Mouse (Mus musculus): ENCODE measurements at regions not wholly inside any gene's neighbourhood (a gene's known extent, or its start where the extent isn't known, plus 50 kb on each side); places are given as distances from the start of the nearest gene placed in this dataset.
A peak's percentile ranks its signal among the peaks of the same experiment; 100 is the strongest.
"Not testable (repeated sequence)": the region's sequence is repeated elsewhere in the genome, so short reads cannot be mapped to it uniquely, and the experiment has no call there.

GRCm38 (mm10) chr10:118049330-118049729 is 92.3 kb upstream of the Mdm1 start:
- peak; percentile 17; the same call in 1 of the 2 replicates for ATAC-seq (ENCODE audit: insufficient read depth, low FRiP score)
- Histone ChIP-seq H3K36me3 (ENCODE audit: control insufficient read depth, insufficient read depth, low read length) (no peaks in the 10 kb centered on the region), H3K4me1 (ENCODE audit: control insufficient read depth, insufficient read depth, low read length) (no peaks in the 10 kb centered on the region), H3K4me3 (replicated peaks; ENCODE audit: low read length) (no peak overlapping the region), H3K9me3 (replicated peaks; ENCODE audit: control insufficient read depth, low read length) (no peaks in the 10 kb centered on the region), H3K27me3 (ENCODE audit: control insufficient read depth, insufficient read depth, low read length) (no peaks in the 10 kb centered on the region), H3K4me2 (ENCODE audit: low read depth, low read length) (no peak overlapping the region), H3K27ac (ENCODE audit: low read length) (no peak overlapping the region), H3K9ac (ENCODE audit: low read length) (no peak overlapping the region)
- WGBS = 78% methylated on average over 10 of the region's 10 CpGs

- Histone ChIP-seq H3K4me3 (replicated peaks; ENCODE audit: low read length) (no peak overlapping the region), H3K4me1 (ENCODE audit: control insufficient read depth, insufficient read depth, low read length) (no peaks in the 10 kb centered on the region), H3K4me2 (ENCODE audit: low read depth, low read length) (no peak overlapping the region), H3K9ac (ENCODE audit: low read length) (no peak overlapping the region), H3K27me3 (ENCODE audit: control insufficient read depth, insufficient read depth, low read length) (no peaks in the 10 kb centered on the region), H3K36me3 (ENCODE audit: control insufficient read depth, insufficient read depth, low read length) (no peaks in the 10 kb centered on the region), H3K27ac (ENCODE audit: low read length) (no peak overlapping the region), H3K9me3 (replicated peaks; ENCODE audit: control insufficient read depth, low read length) (no peaks in the 10 kb centered on the region)
- 63% methylated on average over 5 of the region's 5 CpGs for WGBS
- no peak for ATAC-seq (ENCODE audit: insufficient read depth, low FRiP score)
Measured at GRCm38 (mm10) chr10:118050152-118050641, 91.4 kb upstream of the Mdm1 start.

- WGBS = 73% methylated on average over 11 of the region's 11 CpGs
- Histone ChIP-seq H3K27me3 (ENCODE audit: control insufficient read depth, insufficient read depth, low read length) (no peaks in the 10 kb centered on the region), H3K9me3 (replicated peaks; ENCODE audit: control insufficient read depth, low read length) (no peaks in the 10 kb centered on the region), H3K4me2 (ENCODE audit: low read depth, low read length) (no peak overlapping the region), H3K27ac (ENCODE audit: low read length) (no peak overlapping the region), H3K9ac (ENCODE audit: low read length) (no peak overlapping the region), H3K4me3 (replicated peaks; ENCODE audit: low read length) (no peak overlapping the region), H3K4me1 (ENCODE audit: control insufficient read depth, insufficient read depth, low read length) (no peaks in the 10 kb centered on the region), H3K36me3 (ENCODE audit: control insufficient read depth, insufficient read depth, low read length) (no peaks in the 10 kb centered on the region)
- no peak for ATAC-seq (ENCODE audit: insufficient read depth, low FRiP score)
Measured at GRCm38 (mm10) chr10:118052042-118052441, 89.6 kb upstream of the Mdm1 start.

- WGBS = 84% methylated on average over 12 of the region's 12 CpGs
Measured at GRCm38 (mm10) chr10:118052477-118052876, 89.1 kb upstream of the Mdm1 start.

GRCm38 (mm10) chr10:118053037-118053436 is 88.6 kb upstream of the Mdm1 start:
- Histone ChIP-seq H3K9me3 (replicated peaks; ENCODE audit: control insufficient read depth, low read length) (no peaks in the 10 kb centered on the region), H3K4me2 (ENCODE audit: low read depth, low read length) (no peak overlapping the region), H3K27me3 (ENCODE audit: control insufficient read depth, insufficient read depth, low read length) (no peaks in the 10 kb centered on the region), H3K36me3 (ENCODE audit: control insufficient read depth, insufficient read depth, low read length) (no peaks in the 10 kb centered on the region), H3K4me3 (replicated peaks; ENCODE audit: low read length) (no peak overlapping the region), H3K9ac (ENCODE audit: low read length) (no peak overlapping the region), H3K4me1 (ENCODE audit: control insufficient read depth, insufficient read depth, low read length) (no peaks in the 10 kb centered on the region), H3K27ac (ENCODE audit: low read length) (no peak overlapping the region)
- 88% methylated on average over 5 of the region's 5 CpGs for WGBS
- ATAC-seq (ENCODE audit: insufficient read depth, low FRiP score) = no peak

More at GRCm38 (mm10) chr10:118052477-118052876, 89.1 kb upstream of the Mdm1 start:
- H3K27me3 ChIP-seq (ENCODE audit: control insufficient read depth, insufficient read depth, low read length) = no peaks in the 10 kb centered on the region
- H3K27ac ChIP-seq (ENCODE audit: low read length) = no peak overlapping the region
- no peak overlapping the region for H3K4me3 ChIP-seq (replicated peaks; ENCODE audit: low read length)
- no peaks in the 10 kb centered on the region for H3K9me3 ChIP-seq (replicated peaks; ENCODE audit: control insufficient read depth, low read length)
- no peak overlapping the region for H3K4me2 ChIP-seq (ENCODE audit: low read depth, low read length)
- H3K36me3 ChIP-seq (ENCODE audit: control insufficient read depth, insufficient read depth, low read length) = no peaks in the 10 kb centered on the region
- H3K9ac ChIP-seq (ENCODE audit: low read length) = no peak overlapping the region
- no peaks in the 10 kb centered on the region for H3K4me1 ChIP-seq (ENCODE audit: control insufficient read depth, insufficient read depth, low read length)
- no peak for ATAC-seq (ENCODE audit: insufficient read depth, low FRiP score)

GRCm38 (mm10) chr10:118056789-118057271 is 84.8 kb upstream of the Mdm1 start:
- H3K9me3 ChIP-seq (replicated peaks; ENCODE audit: control insufficient read depth, low read length) = no peaks in the 10 kb centered on the region
- no peaks in the 10 kb centered on the region for H3K27me3 ChIP-seq (ENCODE audit: control insufficient read depth, insufficient read depth, low read length)
- no peak overlapping the region for H3K27ac ChIP-seq (ENCODE audit: low read length)
- H3K36me3 ChIP-seq (ENCODE audit: control insufficient read depth, insufficient read depth, low read length) = no peaks in the 10 kb centered on the region
- no peak overlapping the region for H3K4me3 ChIP-seq (replicated peaks; ENCODE audit: low read length)
- ATAC-seq (ENCODE audit: insufficient read depth, low FRiP score) = no peak
- no peak overlapping the region for H3K4me2 ChIP-seq (ENCODE audit: low read depth, low read length)
- WGBS = 29% methylated on average over 9 of the region's 9 CpGs
- no peaks in the 10 kb centered on the region for H3K4me1 ChIP-seq (ENCODE audit: control insufficient read depth, insufficient read depth, low read length)
- H3K9ac ChIP-seq (ENCODE audit: low read length) = no peak overlapping the region

- WGBS = 72% methylated on average over 3 of the region's 3 CpGs
- Histone ChIP-seq H3K4me2 (ENCODE audit: low read depth, low read length) (no peak overlapping the region), H3K27ac (ENCODE audit: low read length) (no peak overlapping the region), H3K36me3 (ENCODE audit: control insufficient read depth, insufficient read depth, low read length) (no peaks in the 10 kb centered on the region), H3K9me3 (replicated peaks; ENCODE audit: control insufficient read depth, low read length) (no peaks in the 10 kb centered on the region), H3K27me3 (ENCODE audit: control insufficient read depth, insufficient read depth, low read length) (no peaks in the 10 kb centered on the region), H3K4me3 (replicated peaks; ENCODE audit: low read length) (no peak overlapping the region), H3K4me1 (ENCODE audit: control insufficient read depth, insufficient read depth, low read length) (no peaks in the 10 kb centered on the region), H3K9ac (ENCODE audit: low read length) (no peak overlapping the region)
- ATAC-seq (ENCODE audit: insufficient read depth, low FRiP score) = no peak
Measured at GRCm38 (mm10) chr10:118057516-118057915, 84.1 kb upstream of the Mdm1 start.

- no peaks in the 10 kb centered on the region for H3K9me3 ChIP-seq (replicated peaks; ENCODE audit: control insufficient read depth, low read length)
- H3K36me3 ChIP-seq (ENCODE audit: control insufficient read depth, insufficient read depth, low read length) = no peaks in the 10 kb centered on the region
- no peak overlapping the region for H3K4me3 ChIP-seq (replicated peaks; ENCODE audit: low read length)
- H3K27me3 ChIP-seq (ENCODE audit: control insufficient read depth, insufficient read depth, low read length) = no peaks in the 10 kb centered on the region
- WGBS = 66% methylated on average over 7 of the region's 7 CpGs
- no peak overlapping the region for H3K9ac ChIP-seq (ENCODE audit: low read length)
- no peak for ATAC-seq (ENCODE audit: insufficient read depth, low FRiP score)
- no peak overlapping the region for H3K27ac ChIP-seq (ENCODE audit: low read length)
- no peaks in the 10 kb centered on the region for H3K4me1 ChIP-seq (ENCODE audit: control insufficient read depth, insufficient read depth, low read length)
- H3K4me2 ChIP-seq (ENCODE audit: low read depth, low read length) = no peak overlapping the region
Measured at GRCm38 (mm10) chr10:118064816-118065216, 76.8 kb upstream of the Mdm1 start.

- not testable (repeated sequence) for H3K9me3 ChIP-seq (replicated peaks; ENCODE audit: control insufficient read depth, low read length); H3K4me1 ChIP-seq (ENCODE audit: control insufficient read depth, insufficient read depth, low read length); H3K4me3 ChIP-seq (replicated peaks; ENCODE audit: low read length); ATAC-seq (ENCODE audit: insufficient read depth, low FRiP score); H3K27me3 ChIP-seq (ENCODE audit: control insufficient read depth, insufficient read depth, low read length); H3K4me2 ChIP-seq (ENCODE audit: low read depth, low read length); H3K27ac ChIP-seq (ENCODE audit: low read length); H3K36me3 ChIP-seq (ENCODE audit: control insufficient read depth, insufficient read depth, low read length); H3K9ac ChIP-seq (ENCODE audit: low read length)
- 90% methylated on average over 9 of the region's 11 CpGs for WGBS
Measured at GRCm38 (mm10) chr10:118076341-118076740, 65.3 kb upstream of the Mdm1 start.

Measured in stomach, embryonic 16.5 days (tissue).